Mouse (Mus musculus) spleen, postnatal 10 days (tissue): ENCODE data around the gene Pla2g12b.

Experiments used
- DNase-seq, 2 experiments: peaks; one replicate each; pipeline ENCODE4 v3.0.0; 2021 to 2022; ENCODE audit warnings: low spot score in 2 of 2

Pla2g12b gene

GRCm38 (mm10) chr10:59413711-59414110, 10.3 kb downstream of the Pla2g12b start:
- DNase-seq = no peak

- DNase-seq = no peak
Observed at GRCm38 (mm10) chr10:59416623-59417022, 13.2 kb downstream of the Pla2g12b start.

GRCm38 (mm10) chr10:59419516-59419915, 16.1 kb downstream of the Pla2g12b start:
- no peak for DNase-seq

GRCm38 (mm10) chr10:59424453-59424852, 21.0 kb downstream of the Pla2g12b start:
- no peak for DNase-seq

DNA sequence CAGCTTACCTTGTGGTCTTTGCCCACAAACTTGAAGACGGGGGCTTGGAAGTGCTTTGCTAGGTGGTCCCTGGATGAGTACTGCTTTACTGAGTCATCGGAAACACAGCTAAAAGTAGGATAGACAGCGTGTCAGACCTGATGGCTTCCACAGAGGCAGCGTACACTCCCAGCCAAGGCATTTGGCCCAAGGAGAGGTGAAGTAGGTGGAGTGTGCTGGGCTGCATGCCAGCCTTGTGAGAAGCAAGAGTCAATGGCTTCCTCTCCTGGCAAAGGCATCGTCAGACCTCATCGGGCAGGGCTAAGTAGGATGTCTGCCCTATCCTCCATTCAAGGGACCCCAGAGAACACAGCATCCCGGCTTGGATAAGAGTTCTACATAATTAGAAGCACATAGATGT, 21.9 kb downstream of the Pla2g12b start:
- DNase-seq = no peak

- no peak for DNase-seq
Observed at GRCm38 (mm10) chr10:59426371-59426770, 22.9 kb downstream of the Pla2g12b start.

- no peak for DNase-seq
Observed at GRCm38 (mm10) chr10:59429448-59430135, 26.1 kb downstream of the Pla2g12b start.

- no peak for DNase-seq
Observed at GRCm38 (mm10) chr10:59430701-59431218, 27.3 kb downstream of the Pla2g12b start.

DNA sequence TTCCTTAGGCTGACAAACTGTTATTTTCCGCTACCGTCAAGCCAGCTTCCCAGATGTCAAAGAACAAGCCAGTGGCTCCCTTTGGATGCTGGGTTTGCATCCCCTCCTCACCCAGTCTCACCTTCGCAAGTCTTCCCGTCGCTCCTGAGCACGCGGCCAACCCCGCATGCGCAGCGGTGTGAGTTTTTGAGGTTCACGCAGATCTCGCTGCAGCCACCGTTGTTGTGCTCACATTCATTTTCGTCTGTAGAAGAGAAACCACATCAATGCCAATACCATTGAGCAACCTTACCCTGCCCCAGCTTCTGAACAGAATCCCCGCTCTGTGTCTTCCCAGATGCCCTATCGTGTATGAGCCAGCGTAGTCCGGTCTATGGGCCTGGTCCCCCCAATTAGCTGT, 32.3 kb downstream of the Pla2g12b start:
- no peak for DNase-seq

- DNase-seq = no peak
Observed at GRCm38 (mm10) chr10:59438651-59439050, 35.2 kb downstream of the Pla2g12b start.

DNA sequence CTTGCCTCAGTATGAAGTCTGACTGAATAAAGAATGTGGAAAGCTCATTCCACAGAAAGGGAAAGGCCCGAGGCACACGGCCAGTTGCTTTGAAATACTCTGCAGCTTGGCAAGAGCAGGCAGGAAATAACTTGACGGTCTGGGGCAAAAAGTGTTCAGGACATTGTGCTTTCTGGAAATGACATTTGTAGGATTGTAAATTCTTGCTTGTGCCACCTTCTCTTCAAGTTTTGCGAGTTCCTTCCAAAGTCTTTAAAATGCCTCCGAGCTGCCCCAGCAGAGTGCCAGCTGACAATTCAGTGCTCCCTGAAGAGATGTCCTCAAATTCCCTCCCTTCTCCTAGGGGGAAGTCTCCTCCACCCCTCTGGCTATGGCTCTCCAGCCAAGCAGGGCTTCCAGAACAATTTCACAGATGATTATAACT, 36.1 kb downstream of the Pla2g12b start:
- DNase-seq = no peak

GRCm38 (mm10) chr10:59440177-59440576, 36.7 kb downstream of the Pla2g12b start:
- no peak for DNase-seq

DNA sequence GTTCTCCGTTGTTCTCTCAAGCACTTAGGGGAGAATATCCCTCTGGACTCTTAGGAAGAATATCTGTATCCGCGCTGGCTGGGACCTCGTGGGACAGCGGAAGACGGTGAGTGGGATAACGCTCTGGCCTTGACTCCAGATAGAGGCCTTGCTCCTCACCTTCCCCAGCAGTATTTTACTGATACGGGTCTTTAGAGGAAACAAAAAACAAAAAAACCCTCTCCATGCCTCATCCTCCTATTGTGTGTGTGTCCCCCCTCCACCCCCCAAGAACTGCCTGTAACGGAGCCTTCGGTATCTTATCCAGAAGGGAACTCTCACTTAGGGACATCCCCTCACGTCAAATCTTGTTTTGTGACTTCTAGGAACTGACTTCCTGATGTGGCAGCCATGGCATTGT, 38.3 kb downstream of the Pla2g12b start, which contains the start of gene Oit3:
Gene Oit3, minus strand, starts transcription at position 44 of the 400 bp plus-strand sequence.
- no peak for DNase-seq

- no peak for DNase-seq
Observed at GRCm38 (mm10) chr10:59443212-59443611, 39.8 kb downstream of the Pla2g12b start.

- DNase-seq = no peak
Observed at GRCm38 (mm10) chr10:59444106-59444505, 40.6 kb downstream of the Pla2g12b start.

GRCm38 (mm10) chr10:59444635-59445034, 41.2 kb downstream of the Pla2g12b start:
- no peak for DNase-seq

DNA sequence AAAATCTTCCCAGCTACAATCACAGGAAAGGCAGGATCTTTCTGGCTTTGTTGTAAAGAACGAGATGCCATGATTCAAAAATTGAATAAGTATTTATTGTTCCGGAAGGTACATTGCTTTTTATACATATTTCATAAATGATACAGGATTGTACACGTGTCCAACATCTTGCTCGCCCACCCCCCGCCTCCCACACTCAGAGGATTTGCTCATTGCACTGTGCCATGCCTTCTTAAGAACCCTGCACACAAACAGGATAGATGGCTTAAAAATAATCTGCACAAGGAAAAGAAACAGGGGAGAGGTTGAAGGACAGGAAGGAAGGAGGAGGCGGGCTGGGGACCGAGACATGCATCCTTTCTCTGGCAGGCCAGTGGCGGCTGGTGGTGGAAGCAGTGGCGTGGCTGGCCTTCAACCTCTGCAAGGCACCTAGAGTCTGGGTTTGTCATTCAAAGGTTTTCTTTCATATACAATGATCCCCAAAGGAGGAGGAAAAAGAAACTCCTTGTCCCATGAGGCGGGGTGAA, 43.5 kb downstream of the Pla2g12b start:
- no peak for DNase-seq

DNA sequence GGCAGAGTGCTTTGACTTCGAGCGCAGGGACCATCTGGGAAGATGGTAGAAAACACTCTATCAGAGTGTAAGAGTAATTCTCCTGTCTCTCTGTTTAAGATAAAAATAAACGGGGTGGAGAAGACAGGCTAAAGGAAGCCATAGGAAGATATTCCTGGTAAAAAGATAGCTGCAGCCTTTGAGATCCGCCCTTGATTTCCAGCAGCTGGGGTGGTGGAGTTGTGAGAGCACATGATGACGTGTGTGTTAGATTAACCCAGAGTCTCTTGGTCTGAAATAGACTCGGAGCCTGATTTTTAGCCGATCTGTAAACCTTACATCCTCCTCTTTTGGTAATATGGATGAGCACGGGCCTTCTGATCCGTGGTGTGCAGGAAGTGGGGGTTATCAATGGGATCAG, 44.1 kb downstream of the Pla2g12b start:
- no peak for DNase-seq

DNA sequence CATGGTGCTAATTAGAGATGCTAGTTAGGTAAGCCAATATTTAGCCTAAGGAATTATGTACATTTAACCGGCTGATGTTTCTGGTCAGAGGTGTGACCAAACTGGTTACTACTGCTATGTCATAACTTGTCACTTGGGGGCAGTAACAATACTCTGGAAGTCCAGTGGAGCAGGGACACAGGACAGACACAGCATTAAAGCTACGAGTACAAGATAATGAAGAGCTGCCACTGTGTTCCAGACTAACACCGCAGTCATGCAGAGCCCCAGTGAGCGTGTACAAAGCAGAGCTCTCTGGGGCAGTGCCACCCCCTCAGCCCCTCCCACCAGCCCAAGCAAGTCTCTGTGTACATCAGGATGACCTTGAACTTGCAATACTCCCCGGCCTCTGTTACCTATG, 48.4 kb downstream of the Pla2g12b start:
- no peak for DNase-seq

- DNase-seq = no peak
Observed at GRCm38 (mm10) chr10:59454631-59455030, 51.2 kb downstream of the Pla2g12b start.

GRCm38 (mm10) chr10:59459767-59460166, 56.3 kb downstream of the Pla2g12b start:
- no peak for DNase-seq

DNA sequence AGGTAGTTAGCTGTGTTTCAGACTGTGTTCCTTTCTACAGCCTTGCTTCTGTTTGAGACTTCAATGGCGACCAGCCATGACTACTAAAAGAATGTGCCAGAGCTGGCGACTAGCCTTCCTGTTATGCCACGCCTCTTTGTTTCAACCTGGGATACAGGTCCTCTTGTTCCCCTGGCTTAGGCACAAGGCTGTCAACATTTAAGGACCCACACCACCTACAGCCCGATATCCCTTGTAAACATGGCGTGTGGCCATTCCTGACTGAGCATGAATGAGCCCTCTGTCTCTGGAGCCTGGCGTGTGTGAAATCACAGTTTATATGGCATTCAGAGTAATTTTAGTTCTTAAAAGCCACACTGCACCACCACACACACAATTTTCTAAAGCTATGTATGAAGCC, 58.8 kb downstream of the Pla2g12b start:
- no peak for DNase-seq

DNA sequence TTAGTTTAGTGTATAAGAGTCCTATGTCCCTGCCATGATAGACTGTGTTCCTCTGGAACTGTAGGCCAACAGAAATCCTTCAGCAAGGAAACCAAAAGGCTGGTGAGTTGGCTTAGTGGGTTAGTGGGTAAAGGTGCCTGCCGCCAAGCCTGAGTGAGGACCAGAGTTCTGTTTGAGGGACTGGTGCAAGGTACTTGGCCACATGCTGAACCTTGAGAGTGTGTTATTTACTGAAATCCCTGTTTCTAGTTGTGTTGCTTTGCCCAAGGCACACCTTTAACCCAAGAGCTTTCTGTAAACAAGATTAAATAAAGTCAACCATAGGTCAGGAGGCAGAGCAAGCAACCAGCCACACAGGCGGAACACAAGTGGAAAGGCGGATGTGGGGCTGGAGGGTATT, 62.1 kb downstream of the Pla2g12b start:
- no peak for DNase-seq
